Mouse (Mus musculus): ENCODE measurements around the gene Cidec. TPM values are rescaled to one million over a fixed set of nuclear protein-coding genes. Genes with fewer than 3 reads are reported as not detected.
A peak's percentile ranks its signal among the peaks of the same experiment; 100 is the strongest.

Cidec gene
- polyA plus RNA-seq, 1 experiment = not detected

- Histone ChIP-seq H3K36me3 (replicated peaks; ENCODE audit: low read length) (peaks cover 98% of the 10 kb centered on the region), H3K27me3 (replicated peaks) (no peaks in the 10 kb centered on the region), H3K9me3 (peaks cover 8% of the 10 kb centered on the region; the same call in 1 of the 2 replicates), H3K4me1 (peaks cover 16% of the 10 kb centered on the region), H3K4me3 (replicated peaks) (no peak overlapping the region)
- TF ChIP-seq FLI1 (IDR thresholded peaks at IDR 0.05; ENCODE audit: low read length) (no peak), GATA1 (IDR thresholded peaks at IDR 0.05; ENCODE audit: borderline replicate concordance, low read length) (no peak)
These were observed 40.7 kb downstream of the Cidec start for GRCm38 (mm10) chr6:113394811-113395210.

DNA sequence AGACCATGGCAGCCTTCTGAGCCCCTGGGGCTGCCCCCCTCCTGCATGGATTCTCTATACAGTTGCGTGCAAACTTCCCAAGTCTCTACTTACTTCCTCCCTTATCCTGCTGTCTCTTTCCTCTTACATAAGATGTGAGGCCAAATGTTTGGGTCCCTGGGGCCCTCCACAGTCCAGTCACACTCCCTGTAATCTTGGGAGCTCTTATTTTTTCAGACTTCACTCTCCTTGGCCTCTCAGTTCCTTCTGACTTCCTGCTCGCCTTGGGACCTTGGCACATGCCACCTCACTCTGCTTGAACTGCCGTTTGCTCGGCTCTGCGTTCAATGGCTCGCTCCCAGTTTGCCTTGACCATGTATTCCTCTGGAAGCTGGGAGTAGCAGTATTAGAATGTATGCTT, 41.6 kb downstream of the Cidec start:
- no peak overlapping the region for H3K4me3 ChIP-seq (replicated peaks)
- H3K4me1 ChIP-seq = peaks cover 20% of the 10 kb centered on the region
- H3K27me3 ChIP-seq (replicated peaks) = no peaks in the 10 kb centered on the region
- H3K36me3 ChIP-seq (replicated peaks; ENCODE audit: low read length) = peaks cover 98% of the 10 kb centered on the region
- H3K9me3 ChIP-seq = peaks cover 8% of the 10 kb centered on the region; the same call in 1 of the 2 replicates
- no peak for TF ChIP-seq FLI1 (IDR thresholded peaks at IDR 0.05; ENCODE audit: low read length)
- no peak for TF ChIP-seq GATA1 (IDR thresholded peaks at IDR 0.05; ENCODE audit: borderline replicate concordance, low read length)

DNA sequence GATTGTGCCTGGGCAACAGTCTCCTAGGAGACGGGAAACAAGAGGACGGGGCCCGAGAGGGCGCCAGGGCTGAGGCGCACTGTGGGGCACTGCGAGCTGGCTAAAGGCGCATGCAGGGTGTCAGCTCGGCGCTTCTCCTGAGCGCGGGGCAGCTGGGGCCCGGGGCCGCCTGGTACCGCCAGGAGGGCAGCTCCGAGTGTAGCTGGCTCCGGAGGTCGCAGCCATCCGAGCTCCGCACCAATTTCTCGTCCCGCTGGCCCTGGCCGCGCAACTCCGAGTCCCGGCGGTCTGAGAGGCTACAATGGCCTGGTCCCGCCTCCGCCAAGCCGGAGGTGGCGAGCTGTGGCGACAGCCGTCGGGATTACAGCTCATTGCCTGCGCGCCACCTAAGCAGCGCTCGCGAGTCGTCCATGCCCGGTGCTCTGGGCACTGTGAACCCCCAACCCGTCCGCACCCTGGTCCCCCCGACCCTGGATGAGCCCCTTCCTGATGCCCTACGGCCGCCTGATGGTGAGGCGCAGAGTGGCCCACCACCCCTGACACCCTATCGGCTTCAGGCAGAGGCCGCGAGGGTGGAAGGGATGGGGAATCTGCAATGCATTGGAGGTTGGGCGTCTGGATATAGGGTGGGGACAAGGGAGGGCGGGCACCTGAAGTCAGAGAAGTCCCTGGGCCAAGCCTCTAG, 43.0 kb downstream of the Cidec start:
- Histone ChIP-seq H3K4me3 (replicated peaks) (no peak overlapping the region), H3K9me3 (peaks cover 8% of the 10 kb centered on the region; the same call in 1 of the 2 replicates), H3K4me1 (peaks cover 20% of the 10 kb centered on the region), H3K27me3 (replicated peaks) (no peaks in the 10 kb centered on the region), H3K36me3 (replicated peaks; ENCODE audit: low read length) (peaks cover 98% of the 10 kb centered on the region)
- TF ChIP-seq GATA1 (IDR thresholded peaks at IDR 0.05; ENCODE audit: borderline replicate concordance, low read length) (no peak), FLI1 (IDR thresholded peaks at IDR 0.05; ENCODE audit: low read length) (no peak)

DNA sequence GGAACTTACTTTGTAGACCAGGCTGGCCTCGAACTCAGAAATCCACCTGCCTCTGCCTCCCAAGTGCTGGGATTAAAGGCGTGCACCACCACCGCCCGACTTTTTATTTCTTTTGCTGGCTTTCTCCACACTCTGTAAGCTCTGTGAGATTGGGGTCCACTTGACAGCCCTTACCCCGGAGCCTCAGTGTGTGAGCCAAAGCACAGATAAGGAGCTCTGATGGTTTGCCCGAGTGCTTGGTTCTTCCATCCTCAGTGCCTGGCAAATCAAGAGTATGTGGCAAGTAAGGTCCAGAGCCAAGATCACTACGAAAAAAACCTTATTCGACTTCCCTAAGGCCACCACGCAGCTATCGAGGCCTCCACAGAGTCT, 43.6 kb downstream of the Cidec start:
- Histone ChIP-seq H3K27me3 (replicated peaks) (no peaks in the 10 kb centered on the region), H3K4me1 (peaks cover 20% of the 10 kb centered on the region), H3K4me3 (replicated peaks) (no peak overlapping the region), H3K9me3 (peaks cover 8% of the 10 kb centered on the region; the same call in 1 of the 2 replicates), H3K36me3 (replicated peaks; ENCODE audit: low read length) (peaks cover 98% of the 10 kb centered on the region)
- no peak for TF ChIP-seq FLI1 (IDR thresholded peaks at IDR 0.05; ENCODE audit: low read length)
- TF ChIP-seq GATA1 (IDR thresholded peaks at IDR 0.05; ENCODE audit: borderline replicate concordance, low read length) = no peak

DNA sequence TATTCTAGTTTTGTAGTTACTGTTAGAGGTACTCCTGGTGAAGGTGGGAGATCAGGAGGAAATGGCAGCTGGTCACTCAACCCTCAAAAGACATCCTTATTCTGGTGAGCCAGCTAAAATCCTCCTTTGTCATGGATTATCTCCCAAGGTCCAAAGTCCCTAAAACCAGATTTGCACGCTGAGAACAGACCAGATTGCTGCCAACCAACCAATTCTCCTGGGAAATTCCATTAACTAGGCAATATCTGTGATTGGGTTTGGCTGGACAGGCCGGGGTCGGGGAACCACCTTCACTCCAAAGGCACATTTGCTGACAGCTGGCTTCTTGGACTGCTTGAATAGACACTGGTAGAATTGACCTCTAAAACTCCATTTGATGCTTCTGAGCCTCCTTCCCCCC, 44.8 kb downstream of the Cidec start:
- Histone ChIP-seq H3K4me3 (replicated peaks) (no peak overlapping the region), H3K27me3 (replicated peaks) (no peaks in the 10 kb centered on the region), H3K4me1 (peaks cover 26% of the 10 kb centered on the region), H3K9me3 (peaks cover 8% of the 10 kb centered on the region; the same call in 1 of the 2 replicates), H3K36me3 (replicated peaks; ENCODE audit: low read length) (peaks cover 99% of the 10 kb centered on the region)
- no peak for TF ChIP-seq GATA1 (IDR thresholded peaks at IDR 0.05; ENCODE audit: borderline replicate concordance, low read length)
- no peak for TF ChIP-seq FLI1 (IDR thresholded peaks at IDR 0.05; ENCODE audit: low read length)

GRCm38 (mm10) chr6:113388960-113389359, 46.6 kb downstream of the Cidec start, which contains the start of gene Ttll3:
Gene Ttll3, plus strand, starts transcription at chr6:113389260.
- Histone ChIP-seq H3K9me3 (no peaks in the 10 kb centered on the region), H3K4me3 (replicated peaks) (no peak within 1 kb of the TSS), H3K36me3 (replicated peaks; ENCODE audit: low read length) (peaks cover 99% of the 10 kb centered on the region), H3K27me3 (replicated peaks) (no peaks in the 10 kb centered on the region), H3K4me1 (peaks cover 43% of the 10 kb centered on the region)
- TF ChIP-seq FLI1 (IDR thresholded peaks at IDR 0.05; ENCODE audit: low read length) (no peak), GATA1 (IDR thresholded peaks at IDR 0.05; ENCODE audit: borderline replicate concordance, low read length) (no peak)

GRCm38 (mm10) chr6:113386025-113386424, 49.5 kb downstream of the Cidec start:
- H3K4me3 ChIP-seq (replicated peaks) = no peak overlapping the region
- TF ChIP-seq FLI1 (IDR thresholded peaks at IDR 0.05; ENCODE audit: low read length) (no peak), GATA1 (IDR thresholded peaks at IDR 0.05; ENCODE audit: borderline replicate concordance, low read length) (no peak)
- peaks cover 43% of the 10 kb centered on the region for H3K4me1 ChIP-seq
- H3K27me3 ChIP-seq (replicated peaks) = no peaks in the 10 kb centered on the region
- H3K36me3 ChIP-seq (replicated peaks; ENCODE audit: low read length) = peaks cover 100% of the 10 kb centered on the region
- no peaks in the 10 kb centered on the region for H3K9me3 ChIP-seq

DNA sequence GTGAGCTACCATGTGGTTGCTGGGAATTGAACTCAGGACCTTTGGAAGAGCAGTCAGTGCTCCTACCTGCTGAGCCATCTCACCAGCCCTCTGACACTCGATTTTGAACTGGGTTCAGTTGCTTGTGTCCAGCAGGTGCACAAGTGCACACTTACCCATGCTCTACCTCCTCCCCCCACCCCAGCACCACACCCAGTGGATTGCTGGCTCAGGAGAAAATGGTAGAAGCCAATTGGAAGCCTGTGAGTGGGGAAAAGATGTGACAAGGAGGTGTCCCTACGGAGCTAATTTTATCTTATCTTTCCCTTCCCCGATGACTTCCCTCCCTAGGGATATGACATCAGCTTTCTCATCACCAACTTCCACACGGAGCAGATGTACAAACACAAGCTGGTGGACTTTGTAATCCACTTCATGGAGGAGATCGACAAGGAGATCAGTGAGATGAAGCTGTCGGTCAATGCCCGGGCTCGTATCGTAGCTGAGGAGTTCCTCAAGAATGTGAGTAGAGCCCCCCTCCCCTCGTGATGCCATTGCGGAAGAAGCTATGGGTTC, 50.3 kb downstream of the Cidec start:
- Histone ChIP-seq H3K9me3 (no peaks in the 10 kb centered on the region), H3K36me3 (replicated peaks; ENCODE audit: low read length) (peaks cover 100% of the 10 kb centered on the region), H3K4me3 (replicated peaks) (no peak overlapping the region), H3K4me1 (peaks cover 50% of the 10 kb centered on the region), H3K27me3 (replicated peaks) (no peaks in the 10 kb centered on the region)
- TF ChIP-seq FLI1 (IDR thresholded peaks at IDR 0.05; ENCODE audit: low read length) (no peak), GATA1 (IDR thresholded peaks at IDR 0.05; ENCODE audit: borderline replicate concordance, low read length) (no peak)

DNA sequence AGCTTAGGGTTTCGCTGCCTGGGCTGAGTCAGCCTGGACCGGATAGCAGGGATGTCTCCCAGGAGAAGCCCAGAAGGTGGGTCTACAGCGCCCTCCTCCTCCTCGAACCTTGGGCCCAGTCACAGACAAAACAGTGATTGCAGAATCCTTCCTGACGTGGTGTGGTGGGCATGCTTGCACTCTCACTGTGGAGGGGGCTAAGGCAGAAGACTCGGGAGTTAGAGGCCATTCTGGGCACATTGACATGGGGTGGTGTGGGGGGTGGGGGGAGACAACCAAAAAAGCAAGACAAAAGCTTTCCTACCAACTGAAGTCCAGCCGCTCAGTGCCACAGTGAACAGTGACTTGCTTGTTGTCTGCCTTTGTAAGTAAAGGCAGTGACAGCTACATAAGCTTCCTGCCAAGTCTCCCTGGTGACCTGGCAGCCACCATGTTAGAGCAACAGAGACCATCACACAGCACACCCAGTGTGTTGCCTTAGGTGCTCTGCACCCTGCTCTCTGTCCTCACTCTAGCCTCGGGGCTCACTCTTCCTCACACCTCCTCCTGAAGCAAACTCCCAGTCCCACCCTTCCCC, 51.1 kb downstream of the Cidec start:
- no peak for TF ChIP-seq GATA1 (IDR thresholded peaks at IDR 0.05; ENCODE audit: borderline replicate concordance, low read length)
- TF ChIP-seq FLI1 (IDR thresholded peaks at IDR 0.05; ENCODE audit: low read length) = no peak
- Histone ChIP-seq H3K9me3 (no peaks in the 10 kb centered on the region), H3K4me3 (replicated peaks) (no peak overlapping the region), H3K4me1 (peaks cover 57% of the 10 kb centered on the region), H3K27me3 (replicated peaks) (no peaks in the 10 kb centered on the region), H3K36me3 (replicated peaks; ENCODE audit: low read length) (peaks cover 100% of the 10 kb centered on the region)

GRCm38 (mm10) chr6:113380480-113380879, 55.1 kb downstream of the Cidec start:
- no peak for TF ChIP-seq FLI1 (IDR thresholded peaks at IDR 0.05; ENCODE audit: low read length)
- TF ChIP-seq GATA1 (IDR thresholded peaks at IDR 0.05; ENCODE audit: borderline replicate concordance, low read length) = no peak
- Histone ChIP-seq H3K4me1 (peaks cover 67% of the 10 kb centered on the region), H3K27me3 (replicated peaks) (no peaks in the 10 kb centered on the region), H3K9me3 (no peaks in the 10 kb centered on the region), H3K36me3 (replicated peaks; ENCODE audit: low read length) (peaks cover 70% of the 10 kb centered on the region), H3K4me3 (replicated peaks) (peak overlapping the region; percentile 96)

Measured in megakaryocyte, embryonic 14.5 days (primary cell).